Mouse (Mus musculus) forebrain, embryonic 11.5 days (tissue): ENCODE measurements around the gene Csf2. TPM values are rescaled to one million over a fixed set of nuclear protein-coding genes. Genes with fewer than 3 reads are reported as not detected.

Source experiments
- ATAC-seq: fragments of 200-750 bp; cut with Nextera tagmentation; replicated peaks from 2 replicates; pipeline ENCODE4 v1.8.0; 2017; ENCODE audit warnings: moderate TSS enrichment; ENCODE audit not compliant: low FRiP score
- DNase-seq: peaks from one replicate; pipeline ENCODE4 v3.0.0-alpha.2; 2017; ENCODE audit warnings: low spot score
- H3K27ac ChIP-seq: fragments of 300-500 bp; sonication (generic); 2 replicates; pipeline ENCODE4 v1.5.1; 2014; ENCODE audit warnings: low read depth, low read length
- H3K27me3 ChIP-seq: fragments of 300-500 bp; sonication (generic); 2 replicates; pipeline ENCODE4 v1.6.1; 2014; ENCODE audit warnings: mild to moderate bottlenecking, low read length, mixed read lengths; ENCODE audit not compliant: control insufficient read depth, insufficient read depth
- H3K36me3 ChIP-seq: fragments of 300-500 bp; sonication (generic); 2 replicates; pipeline ENCODE4 v1.6.1; 2014; ENCODE audit warnings: mild to moderate bottlenecking, low read length, moderate library complexity, mixed read lengths; ENCODE audit not compliant: control insufficient read depth, insufficient read depth
- H3K4me1 ChIP-seq: fragments of 300-500 bp; sonication (generic); replicated peaks from 2 replicates; pipeline ENCODE4 v1.6.1; 2014; ENCODE audit warnings: low read length, mixed read lengths; ENCODE audit not compliant: control insufficient read depth, insufficient read depth
- H3K4me2 ChIP-seq: fragments of 300-500 bp; sonication (generic); 2 replicates; pipeline ENCODE4 v1.6.1; 2014; ENCODE audit warnings: low read depth, mild to moderate bottlenecking, low read length, moderate library complexity, mixed read lengths; ENCODE audit not compliant: severe bottlenecking
- H3K4me3 ChIP-seq: fragments of 300-500 bp; sonication (generic); 2 replicates; pipeline ENCODE4 v1.5.1; 2014; ENCODE audit warnings: low read depth, low read length
- H3K9ac ChIP-seq: fragments of 300-500 bp; sonication (generic); 2 replicates; pipeline ENCODE4 v1.6.1; 2014; ENCODE audit warnings: low read length
- H3K9me3 ChIP-seq: fragments of 300-500 bp; sonication (generic); 2 replicates; pipeline ENCODE4 v1.6.1; 2016; ENCODE audit warnings: low read length, mixed read lengths; ENCODE audit not compliant: control insufficient read depth
- WGBS: fragments of 180-500 bp; shearing (Covaris S2); extraction: QIAGEN DNeasy Blood & Tissue Kit; methylation state at CpG from one replicate; pipeline ENCODE4 v1.1.7; 2014; 5-methylcytosine and 5-hydroxymethylcytosine counted together
- polyA plus RNA-seq: library from polyadenylated mRNA; unstranded; fragments of >200 nt; fragmentation: Nextera tagmentation; extraction: Ambion mirVana; gene quantifications from 2 replicates; pipeline ENCODE4 v1.2.1, GENCODE M21; 2014

Gene Csf2
- polyA plus RNA-seq, 1 experiment from 2014 or later: not detected

- DNase-seq (peak; percentile 30), ATAC-seq (no peak)
- no peak overlapping the region for H3K4me2 ChIP-seq
- H3K36me3 ChIP-seq: no peaks in the 10 kb centered on the region
- no peaks in the 10 kb centered on the region for H3K9me3 ChIP-seq
- H3K27ac ChIP-seq: no peak overlapping the region
- no peak overlapping the region for H3K9ac ChIP-seq
- no peak overlapping the region for H3K4me3 ChIP-seq
- no peaks in the 10 kb centered on the region; the same call in 1 of the 2 replicates for H3K4me1 ChIP-seq
- H3K27me3 ChIP-seq: no peaks in the 10 kb centered on the region
- WGBS: 81% methylated on average over 5 of the region's 5 CpGs
Measured at GRCm38 (mm10) chr11:54271437-54271949, 22.0 kb upstream of the Csf2 start.

GRCm38 (mm10) chr11:54269191-54269896, 19.9 kb upstream of the Csf2 start:
- no peak overlapping the region for H3K27ac ChIP-seq
- no peaks in the 10 kb centered on the region for H3K9me3 ChIP-seq
- ATAC-seq (no peak), DNase-seq (no peak)
- H3K4me2 ChIP-seq: no peak overlapping the region
- no peak overlapping the region for H3K9ac ChIP-seq
- H3K27me3 ChIP-seq: no peaks in the 10 kb centered on the region
- H3K4me1 ChIP-seq: no peaks in the 10 kb centered on the region; the same call in 1 of the 2 replicates
- no peaks in the 10 kb centered on the region for H3K36me3 ChIP-seq
- no peak overlapping the region for H3K4me3 ChIP-seq
- WGBS: 88% methylated on average over 3 of the region's 3 CpGs

- no peak within 1 kb of the TSS for H3K4me3 ChIP-seq
- no peak for ATAC-seq
Measured at GRCm38 (mm10) chr11:54267177-54267576, 17.7 kb upstream of the Csf2 start, which contains the start of gene Il3. TSS of gene Il3 (minus strand) at chr11:54267277.

GRCm38 (mm10) chr11:54264542-54264941, 15.1 kb upstream of the Csf2 start:
- H3K9me3 ChIP-seq: no peaks in the 10 kb centered on the region
- H3K36me3 ChIP-seq: no peaks in the 10 kb centered on the region
- H3K4me1 ChIP-seq: no peaks in the 10 kb centered on the region
- H3K9ac ChIP-seq: no peak overlapping the region
- 47% methylated on average over 2 of the region's 2 CpGs for WGBS
- H3K4me2 ChIP-seq: no peak overlapping the region
- H3K27ac ChIP-seq: no peak overlapping the region
- no peak overlapping the region for H3K4me3 ChIP-seq
- peak; percentile 50 for DNase-seq
- no peaks in the 10 kb centered on the region for H3K27me3 ChIP-seq
- ATAC-seq: no peak

More at GRCm38 (mm10) chr11:54267177-54267576, 17.7 kb upstream of the Csf2 start, which contains the start of gene Il3:
- WGBS: 83% methylated on average over 6 of the region's 6 CpGs
- H3K36me3 ChIP-seq: no peaks in the 10 kb centered on the region
- no peaks in the 10 kb centered on the region for H3K27me3 ChIP-seq
- H3K27ac ChIP-seq: no peak within 1 kb of the TSS
- H3K9ac ChIP-seq: no peak within 1 kb of the TSS
- H3K4me1 ChIP-seq: no peaks in the 10 kb centered on the region
- no peaks in the 10 kb centered on the region for H3K9me3 ChIP-seq
- DNase-seq: no peak
- H3K4me2 ChIP-seq: no peak within 1 kb of the TSS

GRCm38 (mm10) chr11:54263405-54264031, 14.1 kb upstream of the Csf2 start:
- no peak overlapping the region for H3K9ac ChIP-seq
- ATAC-seq (no peak), DNase-seq (no peak)
- no peak overlapping the region for H3K4me3 ChIP-seq
- no peaks in the 10 kb centered on the region for H3K36me3 ChIP-seq
- WGBS: 24% methylated on average over 1 of the region's 1 CpGs
- H3K27ac ChIP-seq: no peak overlapping the region
- no peaks in the 10 kb centered on the region for H3K27me3 ChIP-seq
- H3K4me1 ChIP-seq: no peaks in the 10 kb centered on the region
- H3K4me2 ChIP-seq: no peak overlapping the region
- no peaks in the 10 kb centered on the region for H3K9me3 ChIP-seq

- H3K4me2 ChIP-seq: no peak overlapping the region
- 36% methylated on average over 3 of the region's 3 CpGs for WGBS
- H3K27me3 ChIP-seq: no peaks in the 10 kb centered on the region
- peak; percentile 69 for DNase-seq
- no peaks in the 10 kb centered on the region for H3K36me3 ChIP-seq
- H3K4me1 ChIP-seq: no peaks in the 10 kb centered on the region
- no peaks in the 10 kb centered on the region for H3K9me3 ChIP-seq
- H3K4me3 ChIP-seq: no peak overlapping the region
- no peak overlapping the region for H3K9ac ChIP-seq
- no peak for ATAC-seq
- H3K27ac ChIP-seq: no peak overlapping the region
Measured at GRCm38 (mm10) chr11:54256624-54257376, 7.3 kb upstream of the Csf2 start.

GRCm38 (mm10) chr11:54254114-54254513, 4.6 kb upstream of the Csf2 start:
- Histone ChIP-seq H3K9ac (no peak overlapping the region), H3K27me3 (no peaks in the 10 kb centered on the region), H3K4me2 (no peak overlapping the region), H3K36me3 (no peaks in the 10 kb centered on the region), H3K4me1 (no peaks in the 10 kb centered on the region), H3K4me3 (no peak overlapping the region), H3K9me3 (no peaks in the 10 kb centered on the region), H3K27ac (no peak overlapping the region)
- DNase-seq: no peak
- 66% methylated on average over 4 of the region's 4 CpGs for WGBS
- ATAC-seq: no peak

- ATAC-seq: no peak
Measured at GRCm38 (mm10) chr11:54250575-54250974, 1.1 kb upstream of the Csf2 start.

More at GRCm38 (mm10) chr11:54250575-54250974, 1.1 kb upstream of the Csf2 start:
- WGBS: 90% methylated on average over 11 of the region's 11 CpGs
- no peak overlapping the region for H3K9ac ChIP-seq
- no peaks in the 10 kb centered on the region for H3K27me3 ChIP-seq
- no peak overlapping the region for H3K4me2 ChIP-seq
- no peaks in the 10 kb centered on the region for H3K4me1 ChIP-seq
- no peaks in the 10 kb centered on the region for H3K36me3 ChIP-seq
- no peak for DNase-seq
- H3K27ac ChIP-seq: no peak overlapping the region
- H3K4me3 ChIP-seq: no peak overlapping the region
- H3K9me3 ChIP-seq: no peaks in the 10 kb centered on the region
